Mouse (Mus musculus): ENCODE measurements at regions not wholly inside any gene's neighbourhood (a gene's known extent, or its start where the extent isn't known, plus 50 kb on each side); places are given as distances from the start of the nearest gene placed in this dataset.
"Not testable (repeated sequence)": the region's sequence is repeated elsewhere in the genome, so short reads cannot be mapped to it uniquely, and the experiment has no call there.

DNA sequence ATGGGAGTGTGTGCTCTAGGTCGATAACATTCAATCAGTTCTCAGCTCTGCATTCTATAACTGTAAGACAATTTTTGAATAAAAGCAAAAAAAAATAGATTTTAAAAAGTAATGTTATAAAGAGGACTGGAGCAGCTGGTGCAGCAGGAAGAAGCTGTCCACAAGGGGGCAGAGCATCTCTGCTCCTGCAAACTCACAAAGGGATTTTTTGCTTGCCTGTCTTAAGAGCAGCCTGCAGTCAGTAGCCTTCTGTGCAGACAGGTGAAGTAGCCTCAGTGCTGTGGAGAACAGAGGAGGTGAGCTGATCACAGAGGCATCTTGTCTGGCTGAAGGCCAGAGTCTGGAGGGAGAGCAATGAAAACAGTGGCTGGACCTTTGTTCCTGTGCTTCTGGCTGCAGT lies 477.2 kb downstream of the Dad1 start:
- WGBS, result 66% methylated on average over 1 of the region's 1 CpGs
- DNase-seq (ENCODE audit: low spot score) (peak; percentile 71), ATAC-seq (ENCODE audit: low FRiP score) (0 out of 2 replicates have a peak, but pooled peaks have one; percentile 58)
- not testable (repeated sequence) for H3K27me3 ChIP-seq (ENCODE audit: insufficient read depth, low read length); H3K9ac ChIP-seq (replicated peaks; ENCODE audit: low read length, poor library complexity, severe bottlenecking); H3K36me3 ChIP-seq (ENCODE audit: insufficient read depth, low read length); H3K9me3 ChIP-seq (ENCODE audit: low read length); H3K4me2 ChIP-seq (ENCODE audit: low read depth, low read length, poor library complexity, severe bottlenecking); H3K27ac ChIP-seq (ENCODE audit: low read depth, low read length); H3K4me3 ChIP-seq (ENCODE audit: low read depth, low read length); H3K4me1 ChIP-seq (ENCODE audit: insufficient read depth, low read length)
- TF ChIP-seq CTCF (IDR thresholded peaks at IDR 0.05), result peak; percentile 80

DNA sequence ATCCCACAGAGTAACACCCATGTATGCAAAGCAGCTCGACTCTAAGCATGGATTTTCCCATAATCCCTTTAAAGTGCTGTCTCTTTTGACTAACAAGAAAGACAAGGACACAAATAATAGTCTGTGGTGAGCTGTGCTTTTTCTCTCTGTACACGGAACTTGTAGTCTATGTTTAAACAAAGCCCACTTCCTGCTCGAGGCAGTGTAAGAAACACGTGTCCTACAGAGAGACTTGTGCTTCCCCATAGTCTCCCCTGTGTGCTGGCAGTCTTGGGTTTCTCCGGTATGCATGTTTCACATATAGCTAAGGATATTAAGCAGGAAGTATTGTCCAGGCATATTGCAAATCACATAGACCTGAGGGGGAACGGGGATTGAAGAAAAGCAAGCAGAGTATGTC lies 487.4 kb downstream of the Dad1 start:
- H3K36me3 ChIP-seq (ENCODE audit: insufficient read depth, low read length); H3K4me1 ChIP-seq (ENCODE audit: insufficient read depth, low read length); ATAC-seq (ENCODE audit: low FRiP score); H3K27me3 ChIP-seq (ENCODE audit: insufficient read depth, low read length); H3K4me3 ChIP-seq (ENCODE audit: low read depth, low read length); H3K9ac ChIP-seq (replicated peaks; ENCODE audit: low read length, poor library complexity, severe bottlenecking); H3K27ac ChIP-seq (ENCODE audit: low read depth, low read length); H3K4me2 ChIP-seq (ENCODE audit: low read depth, low read length, poor library complexity, severe bottlenecking); H3K9me3 ChIP-seq (ENCODE audit: low read length); DNase-seq (ENCODE audit: low spot score): not testable (repeated sequence)
- WGBS, result 54% methylated on average over 6 of the region's 6 CpGs

DNA sequence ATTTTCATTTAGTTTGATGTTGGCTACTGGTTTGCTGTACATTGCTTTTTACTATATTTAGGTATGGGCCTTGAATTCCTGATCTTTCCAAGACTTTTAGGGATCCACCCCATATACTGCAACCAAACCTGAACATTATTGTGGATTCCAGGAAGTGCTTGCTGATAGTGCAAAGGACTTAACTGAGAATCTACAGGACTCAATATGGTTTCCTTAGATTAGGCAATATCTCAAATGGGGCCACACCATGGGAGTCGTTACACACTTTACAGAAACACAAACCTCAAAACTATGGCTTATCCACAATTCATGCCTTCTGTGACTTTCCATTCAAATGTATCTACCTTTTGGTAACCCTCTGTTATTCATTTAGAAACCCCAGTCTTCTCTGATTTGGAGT lies 488.0 kb downstream of the Dad1 start:
- H3K36me3 ChIP-seq (ENCODE audit: insufficient read depth, low read length); H3K27me3 ChIP-seq (ENCODE audit: insufficient read depth, low read length); H3K4me1 ChIP-seq (ENCODE audit: insufficient read depth, low read length); DNase-seq (ENCODE audit: low spot score); H3K4me3 ChIP-seq (ENCODE audit: low read depth, low read length); H3K9me3 ChIP-seq (ENCODE audit: low read length); H3K4me2 ChIP-seq (ENCODE audit: low read depth, low read length, poor library complexity, severe bottlenecking); H3K9ac ChIP-seq (replicated peaks; ENCODE audit: low read length, poor library complexity, severe bottlenecking); H3K27ac ChIP-seq (ENCODE audit: low read depth, low read length); ATAC-seq (ENCODE audit: low FRiP score): not testable (repeated sequence)
- WGBS, result 93% methylated on average over 1 of the region's 1 CpGs

DNA sequence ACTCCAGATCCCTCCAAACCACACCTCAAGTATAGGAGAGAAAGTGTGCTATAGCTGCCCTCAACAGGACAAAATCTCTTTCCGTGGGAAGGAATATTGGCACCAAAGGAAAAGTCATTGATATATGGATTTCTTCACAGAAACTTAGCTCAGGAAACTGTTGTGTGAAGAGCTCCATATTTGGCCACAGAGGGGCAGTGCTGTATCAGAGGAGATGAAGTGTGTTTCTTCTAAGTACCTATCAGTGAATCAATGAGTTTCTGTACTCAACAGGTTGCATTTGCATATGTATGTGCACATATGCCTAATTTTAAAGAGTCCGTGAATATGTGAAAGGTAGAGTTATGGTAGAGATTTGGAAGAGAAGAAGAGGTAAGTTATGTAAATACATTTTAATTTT lies 493.3 kb downstream of the Dad1 start:
- not testable (repeated sequence) for H3K4me3 ChIP-seq (ENCODE audit: low read depth, low read length); ATAC-seq (ENCODE audit: low FRiP score); H3K27me3 ChIP-seq (ENCODE audit: insufficient read depth, low read length); H3K9me3 ChIP-seq (ENCODE audit: low read length); H3K4me1 ChIP-seq (ENCODE audit: insufficient read depth, low read length); H3K36me3 ChIP-seq (ENCODE audit: insufficient read depth, low read length); DNase-seq (ENCODE audit: low spot score); H3K4me2 ChIP-seq (ENCODE audit: low read depth, low read length, poor library complexity, severe bottlenecking); H3K27ac ChIP-seq (ENCODE audit: low read depth, low read length); H3K9ac ChIP-seq (replicated peaks; ENCODE audit: low read length, poor library complexity, severe bottlenecking)
- peak; percentile 27 for TF ChIP-seq CTCF (IDR thresholded peaks at IDR 0.05)
- 72% methylated on average over 2 of the region's 2 CpGs for WGBS

DNA sequence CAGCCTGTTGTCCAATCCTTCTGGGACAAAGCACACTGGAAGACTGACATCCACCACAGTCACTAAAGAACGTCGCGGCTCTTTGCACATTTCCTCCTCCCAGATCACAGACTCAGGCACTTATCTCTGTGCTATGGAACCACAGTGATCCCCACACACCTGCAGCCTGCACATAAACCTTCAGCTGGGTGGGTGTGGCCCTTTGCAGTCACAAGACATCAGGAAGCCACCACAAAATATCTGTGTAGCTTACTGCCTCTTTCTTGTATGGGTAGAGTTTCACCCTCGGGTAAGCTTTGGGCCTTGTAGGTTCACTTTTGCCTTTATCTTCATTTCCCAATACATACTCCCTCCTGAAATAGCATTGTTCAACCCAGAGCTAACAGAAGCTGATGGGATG lies 496.1 kb downstream of the Dad1 start:
- H3K36me3 ChIP-seq (ENCODE audit: insufficient read depth, low read length); H3K4me3 ChIP-seq (ENCODE audit: low read depth, low read length); ATAC-seq (ENCODE audit: low FRiP score); H3K27ac ChIP-seq (ENCODE audit: low read depth, low read length); DNase-seq (ENCODE audit: low spot score); H3K9me3 ChIP-seq (ENCODE audit: low read length); H3K4me1 ChIP-seq (ENCODE audit: insufficient read depth, low read length); H3K4me2 ChIP-seq (ENCODE audit: low read depth, low read length, poor library complexity, severe bottlenecking); H3K9ac ChIP-seq (replicated peaks; ENCODE audit: low read length, poor library complexity, severe bottlenecking); H3K27me3 ChIP-seq (ENCODE audit: insufficient read depth, low read length): not testable (repeated sequence)
- 71% methylated on average over 4 of the region's 4 CpGs for WGBS

DNA sequence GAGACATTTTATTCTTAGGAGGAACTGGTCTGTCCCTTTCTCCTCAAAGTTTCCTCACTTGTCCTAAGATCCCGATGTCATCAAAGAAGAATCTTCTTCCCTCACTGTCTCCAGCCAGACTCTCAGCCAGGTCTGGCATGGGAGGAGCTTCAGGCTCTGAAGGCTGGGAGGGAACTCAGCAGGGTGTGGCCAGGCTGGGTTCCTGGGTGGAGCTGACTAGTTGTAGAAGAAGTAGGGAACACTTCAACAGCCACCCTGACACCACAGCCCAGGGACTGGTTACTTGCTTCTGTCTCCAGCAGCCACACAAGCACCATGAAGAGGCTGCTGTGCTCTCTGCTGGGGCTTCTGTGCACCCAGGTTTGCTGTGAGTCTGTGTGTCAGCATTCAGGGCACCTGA lies 496.8 kb downstream of the Dad1 start:
- H3K9ac ChIP-seq (replicated peaks; ENCODE audit: low read length, poor library complexity, severe bottlenecking); H3K4me2 ChIP-seq (ENCODE audit: low read depth, low read length, poor library complexity, severe bottlenecking); H3K27ac ChIP-seq (ENCODE audit: low read depth, low read length); H3K4me1 ChIP-seq (ENCODE audit: insufficient read depth, low read length); H3K36me3 ChIP-seq (ENCODE audit: insufficient read depth, low read length); H3K9me3 ChIP-seq (ENCODE audit: low read length); H3K27me3 ChIP-seq (ENCODE audit: insufficient read depth, low read length); DNase-seq (ENCODE audit: low spot score); ATAC-seq (ENCODE audit: low FRiP score); H3K4me3 ChIP-seq (ENCODE audit: low read depth, low read length): not testable (repeated sequence)
- no CpG with 5 or more reads among the region's 1 CpGs for WGBS

All from midbrain, postnatal 0 days (tissue).